Mouse (Mus musculus) forebrain, embryonic 16.5 days (tissue): ENCODE measurements at regions not wholly inside any gene's neighbourhood (a gene's known extent, or its start where the extent isn't known, plus 50 kb on each side); places are given as distances from the start of the nearest gene placed in this dataset.

Experiments
- ATAC-seq: fragments of 200-750 bp; cut with Nextera tagmentation; 2 replicates; pipeline ENCODE4 v1.8.0; 2017; ENCODE audit warnings: mild to moderate bottlenecking, moderate library complexity
- H3K27ac ChIP-seq: fragments of 300-500 bp; sonication (generic); 2 replicates; pipeline ENCODE4 v1.5.1; 2014; ENCODE audit warnings: low read length, control low read depth
- H3K27me3 ChIP-seq: fragments of 300-500 bp; sonication (generic); replicated peaks from 2 replicates; pipeline ENCODE4 v1.6.1; 2014; ENCODE audit warnings: low read length; ENCODE audit not compliant: control insufficient read depth, insufficient read depth
- H3K36me3 ChIP-seq: fragments of 300-500 bp; sonication (generic); 2 replicates; pipeline ENCODE4 v1.6.1; 2014; ENCODE audit not compliant: control insufficient read depth, insufficient read depth
- H3K4me1 ChIP-seq: fragments of 300-500 bp; sonication (generic); replicated peaks from 2 replicates; pipeline ENCODE4 v1.6.1; 2014; ENCODE audit warnings: low read length; ENCODE audit not compliant: control insufficient read depth, insufficient read depth
- H3K4me2 ChIP-seq: fragments of 300-500 bp; sonication (generic); 2 replicates; pipeline ENCODE4 v1.6.1; 2014; ENCODE audit warnings: mild to moderate bottlenecking, low read length, control low read depth
- H3K4me3 ChIP-seq: fragments of 300-500 bp; sonication (generic); replicated peaks from 2 replicates; pipeline ENCODE4 v1.5.1; 2014; ENCODE audit warnings: mild to moderate bottlenecking, low read length, control low read depth
- H3K9ac ChIP-seq: fragments of 300-500 bp; sonication (generic); replicated peaks from 2 replicates; pipeline ENCODE4 v1.6.1; 2014; ENCODE audit warnings: low read depth, low read length, control low read depth
- H3K9me3 ChIP-seq: fragments of 300-500 bp; sonication (generic); 2 replicates; pipeline ENCODE4 v1.6.1; 2016; ENCODE audit warnings: low read length; ENCODE audit not compliant: control insufficient read depth
- WGBS: fragments of 180-500 bp; shearing (Covaris S2); extraction: QIAGEN DNeasy Blood & Tissue Kit; methylation state at CpG from one replicate; pipeline ENCODE4 v1.1.7; 2014; 5-methylcytosine and 5-hydroxymethylcytosine counted together

GRCm38 (mm10) chr10:95124476-95124875 is 179.8 kb upstream of the Plxnc1 start:
- WGBS: 99% methylated on average over 2 of the region's 2 CpGs
- Histone ChIP-seq H3K9me3 (no peaks in the 10 kb centered on the region), H3K36me3 (no peaks in the 10 kb centered on the region), H3K4me2 (no peak overlapping the region), H3K9ac (no peak overlapping the region), H3K4me1 (no peaks in the 10 kb centered on the region), H3K27ac (no peak overlapping the region), H3K4me3 (no peak overlapping the region), H3K27me3 (no peaks in the 10 kb centered on the region)
- ATAC-seq: no peak

- H3K27ac ChIP-seq: no peak overlapping the region
- ATAC-seq: no peak
- H3K4me1 ChIP-seq: peaks cover 19% of the 10 kb centered on the region
- no peak overlapping the region for H3K4me3 ChIP-seq
- WGBS: 73% methylated on average over 4 of the region's 4 CpGs
- H3K9me3 ChIP-seq: no peaks in the 10 kb centered on the region
- no peaks in the 10 kb centered on the region for H3K36me3 ChIP-seq
- no peak overlapping the region for H3K4me2 ChIP-seq
- H3K9ac ChIP-seq: no peak overlapping the region
- no peaks in the 10 kb centered on the region for H3K27me3 ChIP-seq
Observed at GRCm38 (mm10) chr10:95120007-95120406, 175.4 kb upstream of the Plxnc1 start.

- no peak overlapping the region for H3K27ac ChIP-seq
- 45% methylated on average over 8 of the region's 8 CpGs for WGBS
- no peak for ATAC-seq
- H3K9ac ChIP-seq: no peak overlapping the region
- H3K9me3 ChIP-seq: no peaks in the 10 kb centered on the region
- H3K4me1 ChIP-seq: peaks cover 19% of the 10 kb centered on the region
- no peaks in the 10 kb centered on the region for H3K27me3 ChIP-seq
- H3K4me2 ChIP-seq: no peak overlapping the region
- no peaks in the 10 kb centered on the region for H3K36me3 ChIP-seq
- H3K4me3 ChIP-seq: no peak overlapping the region
Observed at GRCm38 (mm10) chr10:95118786-95119351, 174.2 kb upstream of the Plxnc1 start.

DNA sequence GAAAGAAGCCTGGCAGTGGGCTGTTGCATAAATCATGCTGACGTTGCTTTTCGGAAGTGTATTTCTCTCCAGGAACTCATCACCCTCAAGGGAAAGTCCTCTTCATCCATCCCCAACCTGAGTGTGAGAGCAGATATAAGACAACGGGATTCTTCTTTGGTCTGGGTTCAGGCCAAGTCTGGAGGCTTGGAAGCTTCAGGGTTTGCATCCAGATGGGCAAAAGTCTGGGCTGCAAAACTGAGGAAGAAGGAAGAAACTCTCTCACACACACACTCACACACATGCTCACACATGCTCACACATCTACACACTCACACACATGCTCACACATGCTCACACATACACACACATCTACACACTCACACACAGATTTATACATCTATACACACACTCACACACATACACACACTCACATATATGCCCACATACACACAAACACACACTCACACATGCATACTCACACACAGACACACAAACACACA is 173.1 kb upstream of the Plxnc1 start:
- peak overlapping the region; percentile 60 for H3K27ac ChIP-seq
- WGBS: 37% methylated on average over 3 of the region's 3 CpGs
- ATAC-seq: peak; percentile 65

GRCm38 (mm10) chr10:95117041-95117730 is 172.6 kb upstream of the Plxnc1 start:
- Histone ChIP-seq H3K4me3 (no peak overlapping the region), H3K4me2 (no peak overlapping the region), H3K27ac (peak overlapping the region; percentile 60), H3K36me3 (no peaks in the 10 kb centered on the region), H3K9ac (no peak overlapping the region), H3K9me3 (no peaks in the 10 kb centered on the region), H3K27me3 (no peaks in the 10 kb centered on the region), H3K4me1 (peaks cover 19% of the 10 kb centered on the region)
- 32% methylated on average over 6 of the region's 6 CpGs for WGBS
- peak; percentile 71 for ATAC-seq

More for the DNA sequence above, 173.1 kb upstream of the Plxnc1 start:
- H3K4me3 ChIP-seq: no peak overlapping the region
- H3K4me1 ChIP-seq: peaks cover 19% of the 10 kb centered on the region
- no peak overlapping the region for H3K9ac ChIP-seq
- H3K27me3 ChIP-seq: no peaks in the 10 kb centered on the region
- no peaks in the 10 kb centered on the region for H3K36me3 ChIP-seq
- no peaks in the 10 kb centered on the region for H3K9me3 ChIP-seq
- no peak overlapping the region for H3K4me2 ChIP-seq

DNA sequence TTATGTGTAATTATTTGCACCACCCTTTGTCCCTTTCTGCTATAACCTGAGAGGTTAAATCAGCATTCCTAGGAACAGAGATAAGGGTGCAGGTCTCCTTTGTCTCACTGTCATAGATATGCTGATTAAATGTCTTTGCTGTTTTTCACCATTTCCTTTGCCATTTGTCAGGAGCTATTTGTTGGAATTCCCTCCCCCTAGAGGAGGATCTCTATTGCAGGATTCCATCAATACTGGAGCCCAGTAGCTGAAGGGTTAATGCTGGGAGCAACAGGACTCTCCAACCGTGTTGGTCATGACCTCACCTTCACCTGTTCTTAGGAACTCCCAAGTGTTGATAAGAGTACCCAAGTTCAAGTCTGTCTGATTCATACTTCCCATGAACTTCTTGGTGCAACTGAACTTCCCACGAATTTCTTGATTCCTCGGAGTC is 172.0 kb upstream of the Plxnc1 start:
- Histone ChIP-seq H3K4me1 (peaks cover 19% of the 10 kb centered on the region), H3K9me3 (no peaks in the 10 kb centered on the region), H3K36me3 (no peaks in the 10 kb centered on the region), H3K4me2 (no peak overlapping the region), H3K4me3 (no peak overlapping the region), H3K9ac (no peak overlapping the region), H3K27ac (peak overlapping the region; percentile 10), H3K27me3 (no peaks in the 10 kb centered on the region)
- ATAC-seq: no peak
- 25% methylated on average over 3 of the region's 3 CpGs for WGBS

DNA sequence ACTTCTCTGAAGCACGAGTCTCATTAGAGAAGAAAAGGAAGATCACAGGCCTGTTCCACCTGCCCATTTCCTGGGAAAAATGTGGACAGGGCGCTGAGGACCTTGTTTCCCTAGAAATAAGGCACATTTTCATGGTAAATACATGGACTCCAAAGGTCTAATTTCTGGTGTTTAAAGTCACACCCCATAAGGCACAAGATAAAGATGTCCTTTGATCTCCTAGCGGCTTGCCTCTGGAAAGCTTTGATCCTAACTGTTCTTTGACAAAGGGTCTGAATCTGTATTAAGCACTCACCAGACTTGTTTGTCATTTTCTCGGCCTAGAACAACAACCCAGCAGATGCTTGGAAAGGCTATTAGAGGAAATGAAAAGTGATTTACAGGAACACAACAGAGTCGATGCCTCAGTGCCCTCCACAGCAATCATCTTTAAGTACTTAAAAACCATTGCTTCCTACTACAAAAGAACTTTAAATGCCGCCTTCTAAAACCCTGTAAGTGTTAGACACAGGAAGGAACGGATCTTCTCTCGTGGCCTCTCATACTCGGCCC is 168.3 kb upstream of the Plxnc1 start:
- 37% methylated on average over 9 of the region's 9 CpGs for WGBS

DNA sequence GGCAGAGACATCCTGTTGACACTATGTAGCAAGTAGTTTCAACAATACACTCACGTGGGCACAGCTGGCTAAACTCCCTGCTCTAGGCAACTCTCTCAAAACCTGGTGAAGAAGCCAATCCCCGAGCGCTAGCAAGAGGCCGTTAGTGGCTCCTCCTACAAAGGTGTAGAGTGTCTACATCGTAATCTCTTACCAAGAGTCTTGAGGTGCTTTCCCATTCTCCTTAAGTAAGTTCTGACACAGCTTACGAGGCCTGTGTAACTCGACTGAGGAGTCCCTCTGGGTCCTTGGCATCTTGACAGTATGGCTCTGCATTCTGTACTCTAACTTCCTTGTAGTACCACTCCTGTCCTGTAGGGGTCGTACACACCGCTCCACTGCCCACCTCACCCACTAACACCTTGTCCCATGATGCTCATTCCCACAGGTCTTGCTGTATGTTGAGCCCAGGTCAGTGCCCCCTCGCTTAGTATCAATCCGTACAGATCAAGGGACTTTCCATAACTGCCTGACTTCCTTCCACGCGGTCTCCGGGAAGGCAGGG is 167.7 kb upstream of the Plxnc1 start:
- Histone ChIP-seq H3K27ac (no peak overlapping the region), H3K4me2 (no peak overlapping the region), H3K9ac (no peak overlapping the region), H3K4me3 (no peak overlapping the region), H3K4me1 (peaks cover 13% of the 10 kb centered on the region), H3K9me3 (no peaks in the 10 kb centered on the region), H3K27me3 (no peaks in the 10 kb centered on the region), H3K36me3 (no peaks in the 10 kb centered on the region)
- no peak for ATAC-seq
- 73% methylated on average over 14 of the region's 14 CpGs for WGBS

More for the DNA sequence above, 168.3 kb upstream of the Plxnc1 start:
- H3K27ac ChIP-seq: no peak overlapping the region
- no peak overlapping the region for H3K4me2 ChIP-seq
- no peak overlapping the region for H3K4me3 ChIP-seq
- no peak for ATAC-seq
- H3K27me3 ChIP-seq: no peaks in the 10 kb centered on the region
- no peak overlapping the region for H3K9ac ChIP-seq
- H3K4me1 ChIP-seq: peaks cover 15% of the 10 kb centered on the region
- no peaks in the 10 kb centered on the region for H3K9me3 ChIP-seq
- H3K36me3 ChIP-seq: no peaks in the 10 kb centered on the region

DNA sequence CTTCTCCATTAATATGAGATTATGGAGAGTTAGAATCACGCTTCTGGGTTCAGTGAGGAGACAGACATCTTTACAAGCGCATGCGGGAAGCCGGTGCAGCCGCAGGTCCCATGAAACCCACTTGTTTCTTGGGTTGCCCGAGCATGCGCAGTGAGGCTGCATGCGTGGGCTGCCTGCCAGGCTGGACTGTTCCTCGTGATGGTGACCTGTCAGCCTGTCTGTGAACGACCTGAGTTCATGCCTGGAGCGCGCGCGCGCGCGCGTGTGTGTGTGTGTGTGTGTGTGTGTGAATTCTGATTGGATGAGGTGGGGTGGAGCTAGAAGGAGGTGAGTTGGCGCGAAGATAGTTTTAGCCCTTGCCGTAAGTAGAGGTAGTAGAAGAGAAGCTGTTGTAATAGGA is 166.2 kb upstream of the Plxnc1 start:
- Histone ChIP-seq H3K4me3 (no peak overlapping the region), H3K27me3 (no peaks in the 10 kb centered on the region)

More for the DNA sequence above, 166.2 kb upstream of the Plxnc1 start:
- WGBS: 90% methylated on average over 21 of the region's 21 CpGs
- Histone ChIP-seq H3K4me1 (peaks cover 7% of the 10 kb centered on the region; the same call in 1 of the 2 replicates), H3K4me2 (no peak overlapping the region), H3K9ac (no peak overlapping the region), H3K9me3 (no peaks in the 10 kb centered on the region), H3K27ac (no peak overlapping the region), H3K36me3 (no peaks in the 10 kb centered on the region)
- no peak for ATAC-seq
